Mouse (Mus musculus) testis, adult 2 months (tissue): ENCODE measurements around the gene Tmem110. TPM values are rescaled to one million over a fixed set of nuclear protein-coding genes. Genes with fewer than 3 reads are reported as not detected.

Experiments
- H3K27ac ChIP-seq: fragments of 200-500 bp; 2 replicates; pipeline ENCODE4 v1.5.1; 2012; ENCODE audit warnings: low read depth, low read length; ENCODE audit not compliant: control insufficient read depth, insufficient read depth
- H3K27me3 ChIP-seq: fragments of 200-500 bp; 2 replicates; pipeline ENCODE4 v1.6.1; 2012; ENCODE audit warnings: mild to moderate bottlenecking, low read length, moderate library complexity; ENCODE audit not compliant: control insufficient read depth, insufficient read depth
- H3K36me3 ChIP-seq: fragments of 200-500 bp; 2 replicates; pipeline ENCODE4 v1.6.1; 2012; ENCODE audit warnings: mild to moderate bottlenecking, low read length; ENCODE audit not compliant: control insufficient read depth, insufficient read depth
- H3K4me1 ChIP-seq: fragments of 200-500 bp; 2 replicates; pipeline ENCODE4 v1.6.1; 2012; ENCODE audit warnings: low read length; ENCODE audit not compliant: control insufficient read depth, insufficient read depth
- H3K4me3 ChIP-seq: fragments of 200-500 bp; 2 replicates; pipeline ENCODE4 v1.5.1; 2012; ENCODE audit warnings: low read depth, mild to moderate bottlenecking, low read length, moderate library complexity, mixed read lengths; ENCODE audit not compliant: control insufficient read depth
- CTCF ChIP-seq: fragments of 200-500 bp; IDR thresholded peaks from 2 replicates; pipeline ENCODE4 v1.5.1; 2012; ENCODE audit warnings: low read depth, mild to moderate bottlenecking, inconsistent platforms, low read length, moderate library complexity; ENCODE audit not compliant: control insufficient read depth, insufficient read depth, insufficient replicate concordance
- POLR2A ChIP-seq: fragments of 200-500 bp; IDR thresholded peaks from 2 replicates; pipeline ENCODE4 v1.6.1; 2012; ENCODE audit warnings: low read depth, mild to moderate bottlenecking, inconsistent platforms, low read length, moderate library complexity; ENCODE audit not compliant: control insufficient read depth
- polyA plus RNA-seq: library from polyadenylated mRNA; depleted of rRNA; stranded (reverse); fragments of >200 nt; gene quantifications from 2 replicates; pipeline ENCODE4 v1.2.3, GENCODE M21; 2012

Gene Tmem110
- polyA plus RNA-seq, 1 experiment, result 3.6 TPM

DNA sequence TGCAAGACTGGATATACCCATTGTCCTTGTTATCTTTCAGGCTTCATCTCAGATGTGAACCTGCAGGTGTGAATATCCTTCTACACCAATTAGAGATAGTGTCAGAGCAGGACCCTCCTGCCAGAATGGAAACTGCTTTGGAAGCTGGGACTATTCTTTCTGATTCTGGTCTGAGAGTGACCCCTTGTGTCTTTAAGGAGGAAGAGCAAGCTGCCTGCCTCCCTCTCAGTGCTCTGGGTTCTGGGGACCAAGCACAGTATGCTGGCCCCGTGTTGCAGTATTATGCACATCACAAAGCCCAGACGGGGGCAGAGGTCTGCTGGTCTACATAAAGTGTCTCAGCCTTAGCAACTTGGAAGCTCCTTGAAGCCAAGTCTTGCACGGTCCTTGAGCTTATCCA is 39.9 kb downstream of the Tmem110 start:
- H3K27ac ChIP-seq, result no peak overlapping the region
- no peaks in the 10 kb centered on the region for H3K36me3 ChIP-seq
- H3K4me3 ChIP-seq, result no peak overlapping the region
- H3K27me3 ChIP-seq, result no peaks in the 10 kb centered on the region
- H3K4me1 ChIP-seq, result peaks cover 4% of the 10 kb centered on the region; the same call in 1 of the 2 replicates
- TF ChIP-seq CTCF (peak; percentile 34; the same call in 1 of the 2 replicates), POLR2A (no peak)

DNA sequence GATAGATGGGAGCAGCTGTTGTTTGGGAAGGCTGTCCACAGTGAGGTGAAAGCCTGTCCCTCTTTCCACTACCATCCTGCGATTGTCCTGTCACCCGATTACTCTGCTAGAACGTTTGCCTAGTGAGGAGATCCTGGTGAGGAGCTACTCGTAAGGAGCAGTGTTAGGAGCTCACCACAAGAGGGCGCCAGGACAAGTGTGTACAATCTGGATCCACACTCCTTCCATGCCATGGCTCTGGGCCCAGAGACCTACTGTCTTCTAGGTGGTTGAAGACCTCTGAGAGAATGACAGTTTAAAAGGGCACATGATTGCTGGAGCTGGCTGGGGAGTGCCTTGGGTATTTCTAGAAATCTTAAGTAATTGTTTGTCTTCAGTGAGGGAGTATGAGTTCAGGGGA is 41.7 kb downstream of the Tmem110 start:
- no peaks in the 10 kb centered on the region for H3K27me3 ChIP-seq
- H3K36me3 ChIP-seq, result no peaks in the 10 kb centered on the region
- no peak overlapping the region for H3K4me3 ChIP-seq
- no peak for TF ChIP-seq POLR2A
- peak; percentile 90; the same call in 1 of the 2 replicates for TF ChIP-seq CTCF
- no peak overlapping the region for H3K27ac ChIP-seq
- peaks cover 4% of the 10 kb centered on the region; the same call in 1 of the 2 replicates for H3K4me1 ChIP-seq

DNA sequence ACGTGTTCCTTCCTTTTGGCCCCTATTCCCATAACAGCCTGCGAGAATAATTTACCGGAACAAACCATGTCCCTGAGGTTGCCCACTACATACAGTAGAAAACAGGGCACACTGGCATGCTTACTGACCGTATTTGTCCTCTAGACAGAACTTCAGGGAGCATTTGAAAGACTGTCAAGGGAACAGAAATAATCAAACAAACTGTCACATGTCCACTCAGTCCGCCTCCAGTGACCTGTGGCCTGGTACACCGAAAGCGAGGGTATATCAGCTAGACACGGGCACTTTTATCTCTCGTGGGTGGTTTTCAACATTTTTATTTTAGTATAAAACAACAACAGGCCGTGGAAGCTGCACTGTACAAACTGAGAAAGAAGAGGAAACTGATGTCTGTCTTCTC is 43.4 kb downstream of the Tmem110 start:
- H3K27me3 ChIP-seq, result no peaks in the 10 kb centered on the region
- peaks cover 4% of the 10 kb centered on the region; the same call in 1 of the 2 replicates for H3K4me1 ChIP-seq
- TF ChIP-seq POLR2A (no peak), CTCF (no peak)
- no peaks in the 10 kb centered on the region for H3K36me3 ChIP-seq
- no peak overlapping the region for H3K27ac ChIP-seq
- no peak overlapping the region for H3K4me3 ChIP-seq

DNA sequence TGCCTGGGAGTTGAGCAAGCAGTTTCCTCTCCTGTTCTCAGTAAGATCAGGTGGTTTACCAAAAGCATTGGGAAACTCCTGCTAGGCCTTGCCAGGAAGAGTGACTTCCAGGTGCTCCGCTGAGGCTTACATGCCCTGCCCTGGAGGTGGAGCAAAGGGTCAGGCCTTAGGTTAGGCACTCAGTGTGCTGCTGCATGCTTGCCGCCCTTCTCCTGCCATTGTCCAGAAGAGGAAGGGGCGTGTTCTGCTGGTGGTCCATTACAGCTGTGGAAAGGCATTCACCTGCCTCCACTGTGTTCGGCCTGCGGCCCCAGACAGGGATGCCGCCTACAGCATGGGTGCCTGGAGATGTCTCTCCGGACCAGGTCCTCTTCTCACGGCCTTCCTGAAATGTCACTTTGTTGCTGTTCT is 44.0 kb downstream of the Tmem110 start:
- no peaks in the 10 kb centered on the region for H3K36me3 ChIP-seq

DNA sequence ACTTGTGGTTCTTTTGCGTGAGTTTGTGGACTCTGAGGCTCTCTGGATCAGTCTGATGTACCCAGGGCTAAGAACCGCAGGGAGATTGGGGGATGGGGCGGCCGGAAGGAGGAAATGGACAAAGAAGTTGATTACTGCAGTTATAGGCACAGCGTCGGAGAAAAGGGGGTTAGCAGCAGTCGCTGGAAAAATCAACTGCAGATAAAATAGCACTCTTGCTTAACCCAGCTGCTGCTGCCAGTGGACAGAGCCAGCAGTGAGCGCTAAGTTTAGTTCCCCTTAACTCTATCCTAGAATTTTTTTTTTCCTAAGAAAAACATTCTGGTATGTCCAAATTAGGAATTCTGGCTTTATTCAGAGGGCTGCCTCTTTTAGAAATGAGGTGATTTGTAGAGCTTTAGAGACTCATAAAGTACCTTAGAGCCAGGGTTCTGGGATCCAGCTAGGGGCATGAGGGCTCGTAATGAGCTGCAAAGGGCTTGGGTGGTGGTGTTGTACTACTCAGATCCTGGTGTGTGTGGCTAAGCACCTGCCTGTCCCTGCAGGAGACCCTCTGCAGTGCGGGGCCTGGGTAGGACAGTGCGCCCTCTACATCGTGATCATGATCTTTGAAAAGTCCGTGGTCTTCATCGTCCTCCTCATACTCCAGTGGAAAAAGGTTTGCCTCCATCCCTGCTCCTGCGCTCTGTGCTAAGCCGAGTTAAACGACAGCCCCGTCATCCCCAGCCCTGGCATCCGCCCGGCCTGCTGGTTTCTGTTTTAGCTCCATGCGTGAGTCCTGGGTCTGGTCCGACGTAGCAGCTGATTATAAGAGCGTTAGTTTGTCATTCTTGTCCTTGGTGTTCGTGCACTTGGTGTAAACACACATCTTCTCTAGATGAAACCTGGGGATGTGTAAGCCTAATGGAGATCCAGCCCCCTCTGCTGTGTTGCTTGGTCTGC is 45.1 kb downstream of the Tmem110 start:
- H3K4me3 ChIP-seq, result no peak overlapping the region
- H3K27me3 ChIP-seq, result no peaks in the 10 kb centered on the region
- TF ChIP-seq POLR2A, result no peak
- peaks cover 8% of the 10 kb centered on the region; the same call in 1 of the 2 replicates for H3K4me1 ChIP-seq
- H3K27ac ChIP-seq, result no peak overlapping the region; the same call in 1 of the 2 replicates
- no peaks in the 10 kb centered on the region for H3K36me3 ChIP-seq

More for the DNA sequence above, 44.0 kb downstream of the Tmem110 start:
- H3K4me3 ChIP-seq, result no peak overlapping the region
- H3K27ac ChIP-seq, result peak overlapping the region; percentile 47
- TF ChIP-seq CTCF, result no peak
- no peak for TF ChIP-seq POLR2A
- peaks cover 4% of the 10 kb centered on the region; the same call in 1 of the 2 replicates for H3K4me1 ChIP-seq
- H3K27me3 ChIP-seq, result no peaks in the 10 kb centered on the region

DNA sequence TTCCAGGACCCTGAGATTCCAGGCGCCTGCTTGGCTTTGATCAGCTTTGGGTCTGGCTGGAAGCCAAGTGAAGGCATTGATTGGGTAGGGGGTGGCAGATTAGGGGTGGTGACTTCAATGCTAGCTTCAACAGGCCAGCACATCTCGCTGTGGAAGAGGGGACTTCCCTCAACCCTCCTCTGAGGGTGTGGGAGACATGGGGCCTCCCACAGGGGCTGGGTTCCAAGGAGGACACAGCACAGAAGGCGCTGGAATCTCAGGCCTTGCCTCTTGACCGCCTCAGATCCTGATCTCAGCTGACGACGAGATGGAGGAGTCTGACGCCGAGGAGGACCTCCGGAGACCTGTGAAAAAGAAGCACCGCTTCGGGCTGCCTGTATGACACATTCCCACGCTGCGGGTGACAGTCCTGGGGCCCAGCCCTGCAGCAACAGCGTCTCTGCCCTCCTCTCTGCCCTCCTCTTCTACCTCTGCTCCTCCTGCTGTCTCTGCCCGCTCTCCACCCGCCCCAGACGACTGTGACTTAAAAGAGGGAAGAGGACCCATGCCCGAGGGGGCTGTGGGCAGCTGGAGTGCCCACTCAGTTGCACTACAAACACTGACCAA is 48.8 kb downstream of the Tmem110 start:
- no peak overlapping the region for H3K27ac ChIP-seq
- peaks cover 10% of the 10 kb centered on the region for H3K4me1 ChIP-seq
- H3K36me3 ChIP-seq, result no peaks in the 10 kb centered on the region
- H3K27me3 ChIP-seq, result no peaks in the 10 kb centered on the region
- no peak overlapping the region for H3K4me3 ChIP-seq
- TF ChIP-seq CTCF (no peak), POLR2A (no peak)

DNA sequence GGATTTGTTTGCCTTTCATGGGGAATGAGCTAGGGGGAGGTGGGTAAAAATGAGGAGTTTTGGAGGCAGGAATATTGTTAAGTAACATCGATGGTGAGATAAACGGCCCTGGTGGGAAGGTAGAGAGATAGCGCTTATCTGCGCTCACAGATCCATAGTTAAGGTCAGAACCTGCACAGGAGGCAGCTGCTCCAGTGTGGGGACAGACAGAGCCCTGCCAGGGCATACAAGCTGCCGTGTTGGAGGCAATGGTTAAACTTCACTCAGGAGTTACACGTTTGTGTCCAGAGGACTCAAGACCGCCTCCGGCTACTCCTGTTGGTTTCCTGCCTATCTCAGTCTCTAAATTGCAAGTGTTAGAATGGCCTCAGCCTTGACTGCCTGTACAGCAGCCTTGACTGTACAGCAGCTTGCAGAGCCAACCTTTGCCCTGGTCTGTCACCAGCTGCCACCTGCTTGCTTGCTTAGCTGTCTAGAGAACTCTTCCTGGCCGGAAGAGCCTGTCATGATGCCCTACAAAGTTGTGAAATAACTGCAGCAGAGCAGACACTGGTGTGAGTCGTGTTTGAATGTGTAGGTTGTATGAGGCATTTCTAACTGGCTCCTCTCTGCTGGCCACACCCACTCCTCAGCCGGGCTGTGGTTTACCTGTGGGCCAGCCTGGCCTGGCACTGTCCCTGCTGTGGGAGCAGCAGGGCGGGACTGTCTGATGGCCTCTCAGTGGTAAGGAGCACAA is 49.9 kb downstream of the Tmem110 start:
- Histone ChIP-seq H3K4me3 (peak overlapping the region; percentile 28), H3K27ac (no peak overlapping the region), H3K4me1 (peaks cover 5% of the 10 kb centered on the region), H3K27me3 (no peaks in the 10 kb centered on the region), H3K36me3 (no peaks in the 10 kb centered on the region)
- TF ChIP-seq POLR2A (no peak), CTCF (no peak)
